Mouse (Mus musculus): Measurements from ENCODE around the gene Cinp. TPM values are rescaled to one million over a fixed set of nuclear protein-coding genes. Genes with fewer than 3 reads are reported as not detected.

The Cinp gene
- polyA plus RNA-seq (2017; shearing (Covaris generic)), result 42.5 TPM

DNA sequence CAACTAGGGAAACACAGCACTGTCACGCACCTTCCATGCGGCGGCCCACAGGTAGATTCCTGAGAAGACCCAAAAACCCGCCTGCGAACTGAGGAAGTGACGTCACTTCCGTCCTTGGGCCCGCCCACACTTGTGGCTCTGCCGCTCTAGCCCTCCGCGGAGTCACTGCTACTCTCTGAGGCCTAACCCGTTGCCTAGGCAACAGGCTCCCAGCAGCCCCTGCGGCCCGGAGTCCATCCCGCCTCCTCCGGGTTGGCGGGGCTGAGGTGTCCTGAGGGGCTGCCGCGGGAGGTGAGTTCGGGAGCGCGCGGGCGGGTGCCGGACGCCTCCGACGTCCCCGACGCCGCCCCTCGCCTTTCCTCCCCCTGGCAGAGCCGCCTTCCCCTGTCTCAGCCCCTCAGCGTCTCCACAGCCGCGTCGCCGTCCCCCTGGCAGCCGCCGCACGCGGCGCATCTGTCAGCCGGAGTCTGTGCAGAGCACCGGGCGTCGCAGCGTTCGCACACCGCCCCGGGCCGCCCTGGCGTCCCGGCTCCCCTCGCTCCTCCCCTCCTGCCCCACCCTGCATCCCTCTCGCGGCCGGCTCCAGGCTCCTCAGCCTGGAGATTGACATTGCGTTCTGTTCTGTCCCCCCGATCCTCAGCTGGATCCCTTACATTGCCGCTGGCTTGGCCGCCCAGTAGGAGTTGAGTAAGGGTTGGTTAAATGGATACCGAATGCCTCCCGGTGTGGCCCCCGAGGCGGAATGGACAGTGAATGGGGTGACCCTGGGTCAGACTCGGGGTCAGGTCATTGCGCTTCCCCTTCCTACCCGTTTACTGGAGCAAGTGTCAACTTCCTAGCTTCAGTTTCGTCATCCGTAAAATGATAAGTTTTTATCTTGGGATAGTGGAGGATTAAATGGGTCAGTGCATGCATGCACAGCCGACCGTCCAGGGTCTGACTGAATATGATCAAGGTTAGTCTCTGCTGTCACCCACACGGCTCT is at the start of gene Cinp, which contains the start of gene Tecpr2:
Gene Cinp, minus strand, starts transcription at position 110 of the 985 bp plus-strand sequence.
Gene Tecpr2, plus strand, starts transcription at position 229 of the 985 bp plus-strand sequence.

DNA sequence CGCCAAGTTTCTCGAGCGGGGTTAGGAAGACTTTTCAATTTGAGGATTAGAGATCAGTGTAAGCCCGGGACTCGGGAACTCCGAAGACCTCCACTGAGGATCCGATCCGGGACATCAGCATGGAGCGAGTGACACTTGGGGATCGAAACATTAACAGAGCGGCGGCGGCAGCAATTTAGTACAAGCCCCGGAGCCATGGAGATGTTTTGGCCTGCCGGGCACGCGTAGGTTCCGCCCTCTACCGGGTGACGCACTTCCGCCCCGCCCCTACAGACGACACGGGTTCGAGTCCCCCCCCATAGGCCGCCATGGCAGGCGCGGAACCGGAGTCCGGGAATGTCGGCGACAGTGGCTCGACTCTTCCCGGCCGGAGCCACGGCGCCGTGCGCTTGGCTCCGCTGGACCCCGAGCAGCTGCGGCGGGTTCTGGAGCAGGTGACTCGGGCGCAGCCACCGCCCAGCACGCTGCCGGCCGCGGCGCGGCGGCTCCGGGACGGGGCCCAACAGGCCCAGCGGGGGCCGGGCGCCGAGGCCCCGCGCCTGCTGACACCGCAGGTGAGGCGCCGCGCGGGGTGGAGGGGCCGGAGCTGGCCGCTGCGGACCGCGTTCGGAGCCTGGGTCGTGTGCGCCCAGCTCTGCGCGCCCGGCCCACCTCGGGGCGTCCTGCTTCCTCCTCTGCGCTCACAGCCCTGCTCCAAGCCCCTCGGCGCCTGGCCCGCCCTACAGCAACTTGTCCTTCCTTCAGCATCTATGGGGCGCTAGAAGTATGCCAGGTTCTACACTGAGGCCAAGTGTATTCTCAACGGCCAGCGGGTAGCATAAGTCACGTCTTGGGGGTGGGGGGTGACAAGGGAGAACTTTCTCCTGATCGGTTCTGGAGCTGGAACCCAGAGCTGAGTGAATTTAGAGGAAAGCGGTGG is 38.7 kb downstream of the Cinp start, which contains the start of gene Zfp839:
Gene Zfp839, plus strand, starts transcription at position 244 of the 919 bp plus-strand sequence.

DNA sequence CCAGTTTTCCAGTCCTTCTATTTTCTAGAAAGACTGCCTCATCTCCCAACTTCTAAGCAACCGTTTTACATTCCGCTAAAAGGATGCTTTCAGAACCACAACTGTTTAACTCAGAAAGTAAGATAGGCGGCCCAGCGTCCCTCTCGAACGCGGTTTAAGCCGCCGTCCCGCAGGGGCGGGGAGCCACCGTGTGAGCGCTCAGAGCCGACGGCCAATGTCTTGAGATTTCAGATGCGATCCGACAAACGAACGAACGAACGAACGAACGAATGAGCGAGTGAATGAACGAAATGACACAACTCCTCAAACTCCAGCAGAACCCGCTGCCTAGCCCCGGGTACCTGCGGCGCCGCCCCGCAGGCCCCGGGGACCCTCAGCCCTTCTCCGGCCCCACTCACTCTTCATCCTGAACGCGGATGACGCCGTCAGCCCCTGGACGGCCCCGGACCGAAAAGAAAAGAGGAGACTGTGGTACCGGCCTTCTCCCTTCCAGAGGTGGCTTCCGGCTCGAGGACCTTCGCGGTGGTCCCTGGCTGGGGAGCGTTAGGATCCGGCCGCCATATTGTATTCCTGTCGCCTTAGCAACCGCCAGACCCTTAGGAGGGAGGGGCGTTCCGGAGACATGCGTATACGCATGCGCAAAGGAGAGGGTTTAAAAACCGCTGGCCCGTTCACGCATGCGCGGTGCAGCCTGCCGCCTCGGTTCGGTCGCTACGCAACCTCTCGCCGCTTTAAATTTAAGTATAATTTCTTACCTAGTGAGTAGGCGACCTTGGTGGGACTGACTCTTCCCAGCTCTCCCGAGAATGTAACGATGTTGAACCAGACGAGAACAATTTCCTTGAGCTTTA is 48.4 kb downstream of the Cinp start, which contains the start of gene Mok:
Gene Mok, minus strand, starts transcription at position 592 of the 851 bp plus-strand sequence.

Other genes starting within 250 kb of the Cinp start
- gene 1700001K19Rik, start 206.5 kb downstream of the Cinp start, polyA plus RNA-seq (2017; shearing (Covaris generic)), result not detected
- gene Hsp90aa1, start 186.4 kb downstream of the Cinp start, polyA plus RNA-seq (2017; shearing (Covaris generic)), result 470 TPM
- 53.5 TPM for gene Wdr20, start 151.2 kb downstream of the Cinp start, polyA plus RNA-seq (2017; shearing (Covaris generic))
- gene Mok, start 48.2 kb downstream of the Cinp start, polyA plus RNA-seq (2017; shearing (Covaris generic)), result 0.20 TPM
- 1.9 TPM for gene Zfp839, start 38.9 kb downstream of the Cinp start, polyA plus RNA-seq (2017; shearing (Covaris generic))
- 2.7 TPM for gene Tecpr2, start 119 bp upstream of the Cinp start, polyA plus RNA-seq (2017; shearing (Covaris generic))
- gene Ankrd9, start 89.9 kb upstream of the Cinp start, polyA plus RNA-seq (2017; shearing (Covaris generic)), result 1.1 TPM
- 6.8 TPM for gene Rcor1, start 150.2 kb upstream of the Cinp start, polyA plus RNA-seq (2017; shearing (Covaris generic))